Mouse (Mus musculus) spleen, adult 2 months (tissue): ENCODE results near the gene Elovl5.

ENCODE experiments used
- CTCF ChIP-seq: fragments of 200-500 bp; IDR thresholded peaks from 2 replicates; pipeline ENCODE4 v1.5.1; 2011; ENCODE audit warnings: mild to moderate bottlenecking, inconsistent platforms; ENCODE audit not compliant: insufficient read depth, insufficient read length, insufficient replicate concordance; ENCODE audit errors: extremely low read depth
- POLR2A ChIP-seq: fragments of 200-500 bp; IDR thresholded peaks from 2 replicates; pipeline ENCODE4 v1.6.1; 2011; ENCODE audit warnings: low read depth, low read length, inconsistent platforms

GRCm38 (mm10) chr9:77959759-77960158, 42.6 kb downstream of the Elovl5 start:
- TF ChIP-seq POLR2A (no peak), CTCF (no peak)
